ENCODE assay signal across 10 mouse cellular contexts in genomic region chr11:104379635-104380034, GRCm38 (mm10).
DNase-seq lines count a peak whose midpoint lies in the region; ATAC-seq and TF ChIP-seq lines count a peak whose summit lies in the region.
"Had no signal": no experiment of that assay in that cellular context is flagged by ENCODE, and none has a peak within 500 bp of the region (broad histone marks: within the 10 kb centered on the region; RNA-seq: fewer than 3 reads in every experiment).

No protein-coding gene starts in this region.

- no peak for ATAC-seq in kidney, embryonic 15.5 days (replicated peaks; ENCODE audit: low FRiP score)
- ATAC-seq in Patski: no peak

- H3K4me3 ChIP-seq in kidney, embryonic 15.5 days (replicated peaks): no peak overlapping the region
- no peak overlapping the region for H3K4me3 ChIP-seq in hindbrain, embryonic 10.5 days
- H3K4me3 ChIP-seq: heart, embryonic 15.5 days; liver, embryonic 13.5 days had no signal

- no peak overlapping the region for H3K9ac ChIP-seq in kidney, embryonic 15.5 days
- H3K9ac ChIP-seq: heart, embryonic 15.5 days; liver, embryonic 13.5 days had no signal

- CTCF ChIA-PET in Patski (lab: Charles Lee): interaction anchor here (0.7 kb wide), 1 partner anchor 55 kb away, joined by 3 read pairs; no protein-coding TSS in a partner anchor

- no peaks in the 10 kb centered on the region for H3K27me3 ChIP-seq in kidney, embryonic 15.5 days
- no peaks in the 10 kb centered on the region for H3K27me3 ChIP-seq in Patski
- H3K27me3 ChIP-seq in hindbrain, embryonic 10.5 days (ENCODE audit: insufficient read depth, poor library complexity, severe bottlenecking): no peaks in the 10 kb centered on the region
- H3K27me3 ChIP-seq: heart, embryonic 15.5 days; liver, embryonic 13.5 days had no signal

- DNase-seq in adrenal gland, postnatal 10 days: peak; percentile 26
- DNase-seq in adrenal gland, postnatal 25 days: no peak
- DNase-seq in kidney, postnatal 10 days: peak; percentile 22
- DNase-seq in Patski (ENCODE audit: low read depth, low spot score): no peak
- peak; percentile 19 for DNase-seq in lung, postnatal 25 days (ENCODE audit: low spot score)
- no peak for DNase-seq in hindbrain, embryonic 10.5 days (ENCODE audit: low spot score)
- no peak for DNase-seq in urinary bladder, postnatal 14 days (ENCODE audit: low spot score)
- DNase-seq: liver, embryonic 13.5 days had no signal

- no peak overlapping the region for H3K4me2 ChIP-seq in kidney, embryonic 15.5 days
- H3K4me2 ChIP-seq: heart, embryonic 15.5 days; liver, embryonic 13.5 days had no signal

- H3K36me3 ChIP-seq in kidney, embryonic 15.5 days: peaks cover 24% of the 10 kb centered on the region
- peaks cover 30% of the 10 kb centered on the region for H3K36me3 ChIP-seq in hindbrain, embryonic 10.5 days

- in situ Hi-C loops in Patski (cut with MboI; ENCODE audit: low pct_unique_long_range_greater_than_20kb): no loop called here

- whole genome bisulfite sequencing in kidney, embryonic 15.5 days: 84% methylated on average over 1 of the region's 1 CpGs
- 89% methylated on average over 1 of the region's 1 CpGs for WGBS in hindbrain, embryonic 10.5 days

- POLR2A ChIA-PET in Patski (lab: Charles Lee): no interaction called here

- TF ChIP-seq CTCF in Patski (IDR thresholded peaks at IDR 0.05): peak; percentile 44

- H3K9me3 ChIP-seq in kidney, embryonic 15.5 days (replicated peaks): no peaks in the 10 kb centered on the region
- H3K9me3 ChIP-seq in hindbrain, embryonic 10.5 days: no peaks in the 10 kb centered on the region
- H3K9me3 ChIP-seq: heart, embryonic 15.5 days; liver, embryonic 13.5 days had no signal

- H3K27ac ChIP-seq in kidney, embryonic 15.5 days: no peak overlapping the region
- H3K27ac ChIP-seq in hindbrain, embryonic 10.5 days: no peak overlapping the region
- H3K27ac ChIP-seq: heart, embryonic 15.5 days; liver, embryonic 13.5 days had no signal

- H3K4me1 ChIP-seq in kidney, embryonic 15.5 days: no peaks in the 10 kb centered on the region
- no peaks in the 10 kb centered on the region for H3K4me1 ChIP-seq in hindbrain, embryonic 10.5 days (replicated peaks)

Comparison
In these comparisons a context has a peak if more than half of its experiments do, and no peak if none do; other contexts are left out.
1. DNase-seq: peak in adrenal gland, postnatal 10 days (single experiment), kidney, postnatal 10 days (single experiment) and lung, postnatal 25 days (single experiment); none in adrenal gland, postnatal 25 days (single experiment), Patski (single experiment), hindbrain, embryonic 10.5 days (single experiment) and urinary bladder, postnatal 14 days (single experiment).